Mouse (Mus musculus) intestine, embryonic 14.5 days (tissue): ENCODE measurements around the gene Rrp7a. TPM values are rescaled to one million over a fixed set of nuclear protein-coding genes. Genes with fewer than 3 reads are reported as not detected.

Experiments used
- ATAC-seq: fragments of 200-750 bp; cut with Nextera tagmentation; replicated peaks from 2 replicates; pipeline ENCODE4 v1.8.0; 2017; ENCODE audit warnings: low read depth, moderate number of reproducible peaks, moderate TSS enrichment, moderate library complexity; ENCODE audit not compliant: low FRiP score, low TSS enrichment
- DNase-seq: peaks from one replicate; pipeline ENCODE4 v3.0.0-alpha.2; 2018; ENCODE audit warnings: low spot score
- H3K27ac ChIP-seq: fragments of 300-500 bp; sonication (generic); 2 replicates; pipeline ENCODE4 v1.5.1; 2014; ENCODE audit warnings: low read depth, mild to moderate bottlenecking, control low read depth
- H3K27me3 ChIP-seq: fragments of 300-500 bp; sonication (generic); replicated peaks from 2 replicates; pipeline ENCODE4 v1.6.1; 2014; ENCODE audit warnings: low read length, control low read depth; ENCODE audit not compliant: control insufficient read depth, insufficient read depth
- H3K36me3 ChIP-seq: fragments of 300-500 bp; sonication (generic); 2 replicates; pipeline ENCODE4 v1.6.1; 2014; ENCODE audit warnings: low read length, control low read depth; ENCODE audit not compliant: control insufficient read depth, insufficient read depth
- H3K4me1 ChIP-seq: fragments of 300-500 bp; sonication (generic); replicated peaks from 2 replicates; pipeline ENCODE4 v1.6.1; 2014; ENCODE audit warnings: low read length, control low read depth, mixed read lengths; ENCODE audit not compliant: control insufficient read depth, insufficient read depth
- H3K4me2 ChIP-seq: fragments of 300-500 bp; sonication (generic); 2 replicates; pipeline ENCODE4 v1.6.1; 2014; ENCODE audit warnings: low read length
- H3K4me3 ChIP-seq: fragments of 300-500 bp; sonication (generic); 2 replicates; pipeline ENCODE4 v1.5.1; 2014; ENCODE audit warnings: low read depth, low read length, control low read depth, mixed read lengths
- H3K9ac ChIP-seq: fragments of 300-500 bp; sonication (generic); 2 replicates; pipeline ENCODE4 v1.6.1; 2014; ENCODE audit warnings: mild to moderate bottlenecking, low read length
- H3K9me3 ChIP-seq: fragments of 300-500 bp; sonication (generic); 2 replicates; pipeline ENCODE4 v1.6.1; 2016; ENCODE audit warnings: low read length, control low read depth; ENCODE audit not compliant: control insufficient read depth
- WGBS: fragments of 180-500 bp; shearing (Covaris S2); extraction: QIAGEN DNeasy Blood & Tissue Kit; methylation state at CpG from one replicate; pipeline ENCODE4 v1.1.7; 2014; 5-methylcytosine and 5-hydroxymethylcytosine counted together
- polyA plus RNA-seq: library from polyadenylated mRNA; unstranded; fragments of >200 nt; fragmentation: Nextera tagmentation; extraction: Ambion mirVana; gene quantifications from 2 replicates; pipeline ENCODE4 v1.2.1, GENCODE M21; 2014

Rrp7a gene
- polyA plus RNA-seq, 1 experiment from 2014 or later, result 60.7 TPM

- no peaks in the 10 kb centered on the region for H3K4me1 ChIP-seq
- ATAC-seq (no peak), DNase-seq (no peak)
- WGBS, result 92% methylated on average over 4 of the region's 4 CpGs
- no peaks in the 10 kb centered on the region for H3K36me3 ChIP-seq
- no peak overlapping the region for H3K27ac ChIP-seq
- H3K4me2 ChIP-seq, result no peak overlapping the region
- no peak overlapping the region for H3K9ac ChIP-seq
- no peaks in the 10 kb centered on the region for H3K27me3 ChIP-seq
- H3K4me3 ChIP-seq, result no peak overlapping the region
- no peaks in the 10 kb centered on the region for H3K9me3 ChIP-seq
Measured at GRCm38 (mm10) chr15:83074179-83074578, 48.4 kb downstream of the Rrp7a start.

GRCm38 (mm10) chr15:83071752-83072151, 50.8 kb downstream of the Rrp7a start:
- no peak for ATAC-seq
- H3K4me2 ChIP-seq, result no peak overlapping the region
- H3K9me3 ChIP-seq, result no peaks in the 10 kb centered on the region
- no peaks in the 10 kb centered on the region for H3K4me1 ChIP-seq
- H3K9ac ChIP-seq, result no peak overlapping the region
- no peak for DNase-seq
- H3K4me3 ChIP-seq, result no peak overlapping the region
- H3K27me3 ChIP-seq, result no peaks in the 10 kb centered on the region
- no peak overlapping the region for H3K27ac ChIP-seq
- H3K36me3 ChIP-seq, result no peaks in the 10 kb centered on the region
- 84% methylated on average over 5 of the region's 5 CpGs for whole genome bisulfite sequencing

GRCm38 (mm10) chr15:83070942-83071341, 51.7 kb downstream of the Rrp7a start:
- H3K4me2 ChIP-seq, result no peak overlapping the region
- no peak overlapping the region for H3K4me3 ChIP-seq
- no peaks in the 10 kb centered on the region for H3K36me3 ChIP-seq
- H3K27me3 ChIP-seq, result no peaks in the 10 kb centered on the region
- no peak overlapping the region for H3K9ac ChIP-seq
- H3K4me1 ChIP-seq, result no peaks in the 10 kb centered on the region
- no peaks in the 10 kb centered on the region for H3K9me3 ChIP-seq
- no peak overlapping the region for H3K27ac ChIP-seq
- DNase-seq (no peak), ATAC-seq (no peak)
- WGBS, result 41% methylated on average over 3 of the region's 3 CpGs

GRCm38 (mm10) chr15:83068270-83068669, 54.3 kb downstream of the Rrp7a start:
- H3K9me3 ChIP-seq, result no peaks in the 10 kb centered on the region
- no peaks in the 10 kb centered on the region for H3K36me3 ChIP-seq
- no peak overlapping the region for H3K4me3 ChIP-seq
- H3K4me1 ChIP-seq, result no peaks in the 10 kb centered on the region
- ATAC-seq (no peak), DNase-seq (no peak)
- WGBS, result 94% methylated on average over 5 of the region's 5 CpGs
- no peaks in the 10 kb centered on the region for H3K27me3 ChIP-seq
- no peak overlapping the region for H3K9ac ChIP-seq
- no peak overlapping the region for H3K27ac ChIP-seq
- H3K4me2 ChIP-seq, result no peak overlapping the region

- H3K9me3 ChIP-seq, result no peaks in the 10 kb centered on the region
- no peaks in the 10 kb centered on the region for H3K4me1 ChIP-seq
- H3K4me2 ChIP-seq, result no peak overlapping the region
- WGBS, result 73% methylated on average over 4 of the region's 4 CpGs
- H3K9ac ChIP-seq, result no peak overlapping the region
- DNase-seq (no peak), ATAC-seq (no peak)
- H3K4me3 ChIP-seq, result no peak overlapping the region
- no peaks in the 10 kb centered on the region for H3K36me3 ChIP-seq
- no peaks in the 10 kb centered on the region for H3K27me3 ChIP-seq
- H3K27ac ChIP-seq, result no peak overlapping the region
Measured at GRCm38 (mm10) chr15:83065543-83065942, 57.1 kb downstream of the Rrp7a start.

Other genes with a start within 250 kb of the Rrp7a start
- gene Tcf20, start 134.9 kb downstream of the Rrp7a start, polyA plus RNA-seq, result 11.7 and 12.4 TPM in 2 replicates
- gene Nfam1, start 89.5 kb downstream of the Rrp7a start, polyA plus RNA-seq, result 3.6 and 3.7 TPM in 2 replicates
- gene Serhl, start 33.3 kb downstream of the Rrp7a start, polyA plus RNA-seq, result 64.2 and 71.9 TPM in 2 replicates
- gene Poldip3, start 26.6 kb upstream of the Rrp7a start, polyA plus RNA-seq, result 145 and 150 TPM in 2 replicates
- 159 and 168 TPM in 2 replicates for gene Cyb5r3, start 49.8 kb upstream of the Rrp7a start, polyA plus RNA-seq
- gene A4galt, start 129.0 kb upstream of the Rrp7a start, polyA plus RNA-seq, result 3.3 and 3.4 TPM in 2 replicates
- 53.5 and 54.6 TPM in 2 replicates for gene Arfgap3, start 227.4 kb upstream of the Rrp7a start, polyA plus RNA-seq